Mouse (Mus musculus) thymus, adult 2 months (tissue): Measurements from ENCODE around the gene Jmjd8. TPM values are rescaled to one million over a fixed set of nuclear protein-coding genes. Genes with fewer than 3 reads are reported as not detected.

ENCODE experiments used
- DNase-seq: peaks from one replicate; pipeline ENCODE4 v3.0.0; 2021
- H3K27ac ChIP-seq: fragments of 200-500 bp; 2 replicates; pipeline ENCODE4 v1.5.1; 2012; ENCODE audit warnings: low read length, control low read depth; ENCODE audit not compliant: control insufficient read depth, insufficient read depth
- H3K27me3 ChIP-seq: fragments of 200-500 bp; 2 replicates; pipeline ENCODE4 v1.6.1; 2012; ENCODE audit warnings: mild to moderate bottlenecking, low read length, moderate library complexity, mixed read lengths; ENCODE audit not compliant: control insufficient read depth, insufficient read depth
- H3K36me3 ChIP-seq: fragments of 200-500 bp; 2 replicates; pipeline ENCODE4 v1.6.1; 2012; ENCODE audit warnings: mild to moderate bottlenecking, low read length, moderate library complexity; ENCODE audit not compliant: control insufficient read depth, insufficient read depth
- H3K4me1 ChIP-seq: fragments of 200-500 bp; replicated peaks from 2 replicates; pipeline ENCODE4 v1.6.1; 2012; ENCODE audit warnings: low read length; ENCODE audit not compliant: control insufficient read depth, insufficient read depth
- H3K4me3 ChIP-seq: fragments of 200-500 bp; 2 replicates; pipeline ENCODE4 v1.5.1; 2012; ENCODE audit warnings: mild to moderate bottlenecking, low read length, control low read depth, moderate library complexity; ENCODE audit not compliant: control insufficient read depth, insufficient read depth
- CTCF ChIP-seq: fragments of 200-500 bp; IDR thresholded peaks from 2 replicates; pipeline ENCODE4 v1.5.1; 2012; ENCODE audit warnings: mild to moderate bottlenecking, control low read depth, low read length, moderate library complexity, borderline replicate concordance; ENCODE audit not compliant: control insufficient read depth, poor library complexity, insufficient read depth; ENCODE audit errors: extremely low read depth
- POLR2A ChIP-seq: fragments of 200-500 bp; IDR thresholded peaks from 2 replicates; pipeline ENCODE4 v1.6.1; 2012; ENCODE audit warnings: mild to moderate bottlenecking, low read length, control low read depth, moderate library complexity; ENCODE audit not compliant: control insufficient read depth, poor library complexity, insufficient read depth; ENCODE audit errors: extremely low read depth
- WGBS: fragments of 180-500 bp; shearing (Covaris S2); methylation state at CpG from one replicate; pipeline ENCODE4 v1.1.7; 2018; 5-methylcytosine and 5-hydroxymethylcytosine counted together
- polyA plus RNA-seq: library from polyadenylated mRNA; depleted of rRNA; stranded (reverse); fragments of >200 nt; gene quantifications from 2 replicates; pipeline ENCODE4 v1.2.3, GENCODE M21; 2012

Gene Jmjd8
- polyA plus RNA-seq, 1 experiment = 83.2 TPM

DNA sequence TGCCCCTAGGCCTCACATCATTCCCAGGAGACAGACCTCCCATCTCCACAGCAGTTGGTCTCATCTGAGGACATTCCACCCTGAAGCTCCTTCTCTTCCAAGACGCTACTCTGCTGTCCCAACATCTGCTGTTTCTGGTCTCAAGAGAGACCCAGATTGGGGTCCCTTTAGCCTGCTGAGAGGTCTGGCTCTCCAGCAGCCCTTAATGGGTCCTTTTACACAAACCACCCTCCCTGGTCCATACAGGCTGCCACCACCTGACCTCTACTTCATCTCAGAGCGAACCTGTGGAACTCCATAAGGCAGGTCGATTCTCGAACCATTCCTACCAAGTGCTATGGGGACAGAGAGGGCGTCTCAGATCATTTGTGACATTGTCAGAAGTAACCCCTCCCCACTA lies 20.6 kb upstream of the Jmjd8 start:
- DNase-seq = no peak
- TF ChIP-seq POLR2A = no peak
- no peak for TF ChIP-seq CTCF
- H3K4me3 ChIP-seq = no peak overlapping the region
- WGBS = 49% methylated on average over 5 of the region's 5 CpGs
- no peaks in the 10 kb centered on the region for H3K4me1 ChIP-seq
- no peaks in the 10 kb centered on the region for H3K36me3 ChIP-seq
- peaks cover 14% of the 10 kb centered on the region; the same call in 1 of the 2 replicates for H3K27me3 ChIP-seq
- no peak overlapping the region for H3K27ac ChIP-seq

DNA sequence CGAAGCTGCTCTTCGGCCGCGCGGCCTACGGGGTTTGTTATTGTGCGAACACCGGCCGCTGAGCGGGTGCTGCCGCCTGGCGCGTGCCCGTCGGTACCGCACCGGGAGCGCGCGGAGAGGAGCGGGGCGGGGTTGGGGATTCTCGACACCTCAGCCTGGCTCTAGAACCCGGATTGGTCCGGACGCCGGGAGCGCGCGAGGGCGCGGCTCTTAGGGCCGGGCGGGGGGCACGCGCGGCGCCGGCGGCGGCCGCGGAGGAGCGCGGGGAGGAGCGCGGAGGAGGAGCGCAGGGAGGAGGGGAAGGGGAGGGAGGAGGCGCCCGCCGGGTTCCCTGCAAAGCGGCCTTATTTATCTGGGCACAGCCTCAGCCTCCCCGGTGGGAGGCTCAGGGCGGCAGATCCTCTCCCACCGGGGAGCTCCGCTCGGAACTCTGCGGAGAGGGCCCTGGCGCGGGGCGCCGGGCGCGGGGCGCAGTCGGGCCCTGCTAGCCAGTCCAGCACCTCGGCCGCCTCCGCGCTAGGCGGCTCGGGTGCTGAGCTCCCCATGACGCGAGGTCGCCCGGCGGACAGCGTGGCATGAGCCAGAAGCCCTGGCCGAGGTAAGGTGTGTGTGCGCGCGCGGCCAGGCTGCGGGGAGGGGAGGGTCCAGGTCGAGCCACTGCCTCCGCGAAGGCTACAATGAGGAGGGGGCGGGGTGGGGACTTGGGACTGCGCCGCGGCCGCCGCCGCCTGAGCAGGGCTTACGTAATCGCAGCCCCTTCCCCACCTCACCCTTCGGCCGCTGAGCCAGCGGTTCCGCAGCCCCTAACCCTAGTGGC lies 19.7 kb upstream of the Jmjd8 start, which contains the start of gene Fbxl16:
TSS of gene Fbxl16 (plus strand) at position 297 of the 817 bp plus-strand sequence.
- no peak for TF ChIP-seq CTCF
- no peak for TF ChIP-seq POLR2A
- DNase-seq = no peak
- H3K27me3 ChIP-seq = peaks cover 14% of the 10 kb centered on the region; the same call in 1 of the 2 replicates

DNA sequence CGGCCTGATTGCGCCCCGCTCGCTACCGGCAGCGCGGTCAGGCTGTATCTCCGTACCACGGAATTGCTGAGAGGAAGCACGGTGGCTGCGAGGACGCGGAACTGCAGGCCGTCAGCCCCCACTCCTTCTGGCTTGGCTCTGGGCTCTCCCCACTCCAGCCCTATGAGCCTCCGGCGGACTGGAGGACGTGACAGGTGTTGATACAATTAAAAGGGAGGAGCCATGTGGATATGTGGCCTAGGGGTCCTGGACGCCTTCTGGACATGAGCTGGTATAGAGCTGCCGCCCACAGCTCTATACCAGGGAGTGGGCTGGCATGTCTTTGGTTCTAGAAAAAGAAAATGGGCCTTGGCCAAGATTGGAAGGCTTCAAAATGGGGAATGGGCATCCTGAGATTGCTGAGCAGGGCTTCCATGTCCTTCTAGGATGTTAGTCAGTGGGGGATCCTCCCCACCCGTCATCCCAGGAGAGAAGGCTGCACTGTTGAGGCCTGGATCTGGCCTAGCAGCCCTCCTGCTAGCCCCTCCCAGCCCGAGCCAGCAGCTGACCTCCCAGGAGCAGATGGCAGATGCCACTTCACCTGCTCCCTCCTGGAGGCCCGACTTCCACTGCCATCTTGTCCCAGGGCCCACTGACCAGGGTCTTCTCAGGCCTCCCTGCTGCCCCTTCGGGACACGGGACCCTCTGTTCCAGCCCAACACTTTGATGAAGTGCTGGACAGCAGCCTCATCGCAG lies 18.9 kb upstream of the Jmjd8 start:
- no peak for TF ChIP-seq POLR2A
- no peak for TF ChIP-seq CTCF
- 18% methylated on average over 25 of the region's 25 CpGs for WGBS
- Histone ChIP-seq H3K4me3 (0 out of 2 replicates have a peak overlapping the region, but pooled peaks have one; percentile 2), H3K27me3 (peaks cover 14% of the 10 kb centered on the region; the same call in 1 of the 2 replicates), H3K4me1 (no peaks in the 10 kb centered on the region), H3K27ac (no peak overlapping the region), H3K36me3 (no peaks in the 10 kb centered on the region)
- DNase-seq = no peak

More for the DNA sequence above, 19.7 kb upstream of the Jmjd8 start, which contains the start of gene Fbxl16:
- WGBS = 1% methylated on average over 95 of the region's 100 CpGs
- H3K27ac ChIP-seq = no peak within 1 kb of the TSS
- no peaks in the 10 kb centered on the region for H3K36me3 ChIP-seq
- H3K4me1 ChIP-seq = no peaks in the 10 kb centered on the region
- 0 out of 2 replicates have a peak within 1 kb of the TSS, but pooled peaks have one; percentile 2 for H3K4me3 ChIP-seq

DNA sequence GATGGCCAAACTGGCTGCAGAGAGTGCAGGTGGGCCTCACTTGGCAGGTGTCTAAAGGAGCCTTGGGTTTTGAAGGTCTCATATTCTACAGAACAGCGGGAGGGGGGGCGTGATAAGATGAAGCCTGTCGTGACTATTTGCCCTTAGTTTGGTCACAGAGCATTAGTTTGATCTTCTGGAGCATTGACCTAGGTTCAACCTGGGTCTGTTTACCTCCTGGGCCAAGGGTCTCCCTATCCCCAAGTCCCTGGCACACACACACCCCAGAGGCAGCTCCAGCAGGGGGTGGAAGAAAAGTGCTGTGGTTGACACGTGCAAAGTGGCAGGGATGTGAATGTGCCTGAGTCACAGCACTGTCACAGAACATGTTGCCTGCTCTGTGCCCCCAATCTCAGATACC lies 17.8 kb upstream of the Jmjd8 start:
- H3K27me3 ChIP-seq = peaks cover 14% of the 10 kb centered on the region; the same call in 1 of the 2 replicates
- H3K36me3 ChIP-seq = no peaks in the 10 kb centered on the region
- H3K27ac ChIP-seq = no peak overlapping the region
- no peak overlapping the region for H3K4me3 ChIP-seq
- H3K4me1 ChIP-seq = no peaks in the 10 kb centered on the region
- no peak for DNase-seq
- TF ChIP-seq CTCF (no peak), POLR2A (no peak)
- 65% methylated on average over 4 of the region's 4 CpGs for WGBS

- Histone ChIP-seq H3K36me3 (no peaks in the 10 kb centered on the region), H3K27ac (no peak overlapping the region), H3K27me3 (peaks cover 13% of the 10 kb centered on the region; the same call in 1 of the 2 replicates), H3K4me1 (no peaks in the 10 kb centered on the region), H3K4me3 (no peak overlapping the region)
- DNase-seq = peak; percentile 77
- TF ChIP-seq POLR2A (no peak), CTCF (0 out of 2 replicates have a peak, but pooled peaks have one; percentile 54)
- 6% methylated on average over 20 of the region's 20 CpGs for WGBS
Observed at GRCm38 (mm10) chr17:25813471-25813870, 15.2 kb upstream of the Jmjd8 start.

DNA sequence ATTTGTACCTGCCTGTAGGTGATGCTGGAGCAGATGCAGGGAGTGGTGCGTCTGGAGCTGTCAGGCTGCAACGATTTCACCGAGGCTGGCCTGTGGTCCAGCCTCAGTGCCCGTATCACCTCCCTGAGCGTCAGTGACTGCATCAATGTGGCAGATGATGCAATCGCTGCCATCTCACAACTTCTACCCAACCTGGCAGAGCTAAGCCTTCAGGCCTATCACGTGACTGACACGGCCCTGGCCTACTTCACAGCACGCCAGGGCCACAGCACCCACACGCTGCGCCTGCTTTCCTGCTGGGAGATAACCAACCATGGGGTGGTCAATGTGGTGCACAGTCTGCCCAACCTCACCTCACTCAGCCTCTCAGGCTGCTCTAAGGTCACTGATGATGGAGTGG lies 11.0 kb upstream of the Jmjd8 start:
- Histone ChIP-seq H3K36me3 (no peaks in the 10 kb centered on the region), H3K27me3 (peaks cover 9% of the 10 kb centered on the region; the same call in 1 of the 2 replicates), H3K27ac (no peak overlapping the region), H3K4me3 (no peak overlapping the region), H3K4me1 (no peaks in the 10 kb centered on the region)
- TF ChIP-seq CTCF (no peak), POLR2A (no peak)
- no peak for DNase-seq
- WGBS = 80% methylated on average over 11 of the region's 11 CpGs
